ENCODE assay signal across 20 mouse cellular contexts in genomic region chr10:14035607-14036006, GRCm38 (mm10).
DNase-seq lines count a peak whose midpoint lies in the region; TF ChIP-seq lines count a peak whose summit lies in the region.
"Had no signal": no experiment of that assay in that cellular context is flagged by ENCODE, and none has a peak within 500 bp of the region (broad histone marks: within the 10 kb centered on the region; RNA-seq: fewer than 3 reads in every experiment).

No protein-coding gene starts in this region.

- no peak for TF ChIP-seq POLR2A in spleen, adult 2 months (IDR thresholded peaks at IDR 0.05; ENCODE audit: low read depth, low read length)

- H3K36me3 ChIP-seq in spleen, adult 2 months (ENCODE audit: control insufficient read depth, insufficient read depth, low read length): no peaks in the 10 kb centered on the region
- H3K36me3 ChIP-seq in forebrain, embryonic 10.5 days (replicated peaks): no peaks in the 10 kb centered on the region
- H3K36me3 ChIP-seq: embryonic facial prominence, embryonic 12.5 days; forebrain, embryonic 12.5 days; heart, embryonic 15.5 days; hindbrain, embryonic 13.5 days had no signal

- peak; percentile 25 for DNase-seq in kidney, adult 9 months
- no peak for DNase-seq in kidney, postnatal 14 days
- DNase-seq in spleen, adult 2 months (ENCODE audit: low read depth in 1 of 2, low spot score in 2 of 2): no peak
- no peak for DNase-seq in spleen, postnatal 4 days (ENCODE audit: low spot score in 2 of 2)
- DNase-seq in lung, postnatal 25 days (ENCODE audit: low spot score): peak; percentile 60
- no peak for DNase-seq in forebrain, embryonic 10.5 days (ENCODE audit: extremely low spot score, low spot score)
- no peak for DNase-seq in cerebellum, postnatal 25 days
- DNase-seq: adrenal gland, adult 2 months; adrenal gland, postnatal 25 days; cerebellum, adult 2 months; cerebellum, postnatal 10 days; embryo, embryonic 11 days; gastrocnemius, postnatal 36 days; heart, adult 18-20 months; heart, postnatal 14 days had no signal

- no peak overlapping the region for H3K4me3 ChIP-seq in spleen, adult 2 months (ENCODE audit: extremely low read depth, insufficient read depth, insufficient read length)
- no peak overlapping the region for H3K4me3 ChIP-seq in forebrain, embryonic 10.5 days
- H3K4me3 ChIP-seq: embryonic facial prominence, embryonic 12.5 days; forebrain, embryonic 12.5 days; heart, embryonic 15.5 days; hindbrain, embryonic 13.5 days had no signal

- peaks cover 18% of the 10 kb centered on the region; the same call in 1 of the 2 replicates for H3K4me1 ChIP-seq in spleen, adult 2 months (ENCODE audit: control insufficient read depth, insufficient read depth, insufficient read length)
- H3K4me1 ChIP-seq in forebrain, embryonic 10.5 days: no peaks in the 10 kb centered on the region
- H3K4me1 ChIP-seq: forebrain, embryonic 12.5 days had no signal

- no peaks in the 10 kb centered on the region for H3K27me3 ChIP-seq in spleen, adult 2 months (ENCODE audit: control insufficient read depth, insufficient read depth, low read length)
- H3K27me3 ChIP-seq in forebrain, embryonic 10.5 days (ENCODE audit: poor library complexity, severe bottlenecking): no peaks in the 10 kb centered on the region
- H3K27me3 ChIP-seq: embryonic facial prominence, embryonic 12.5 days; forebrain, embryonic 12.5 days; heart, embryonic 15.5 days; hindbrain, embryonic 13.5 days had no signal

- WGBS in spleen, adult 2 months: 74% methylated on average over 5 of the region's 5 CpGs
- WGBS in forebrain, embryonic 10.5 days: 74% methylated on average over 5 of the region's 5 CpGs

- TF ChIP-seq CTCF in spleen, adult 2 months (IDR thresholded peaks at IDR 0.05; ENCODE audit: extremely low read depth, insufficient read depth, insufficient read length, insufficient replicate concordance): no peak

- peak overlapping the region; percentile 25; the same call in 1 of the 2 replicates for H3K27ac ChIP-seq in spleen, adult 2 months (ENCODE audit: insufficient read depth, low read length)
- no peak overlapping the region for H3K27ac ChIP-seq in forebrain, embryonic 10.5 days
- H3K27ac ChIP-seq: embryonic facial prominence, embryonic 12.5 days; forebrain, embryonic 12.5 days; heart, embryonic 15.5 days; hindbrain, embryonic 13.5 days; hindbrain, postnatal 0 days had no signal

- H3K9me3 ChIP-seq in forebrain, embryonic 10.5 days: no peaks in the 10 kb centered on the region
- H3K9me3 ChIP-seq: embryonic facial prominence, embryonic 12.5 days; forebrain, embryonic 12.5 days; heart, embryonic 15.5 days; hindbrain, embryonic 13.5 days had no signal

Comparison
In these comparisons a context has a peak if more than half of its experiments do, and no peak if none do; other contexts are left out.
1. DNase-seq: peak in kidney, adult 9 months (single experiment) and lung, postnatal 25 days (single experiment); none in kidney, postnatal 14 days (single experiment), spleen, adult 2 months (0 of 2), spleen, postnatal 4 days (0 of 2), forebrain, embryonic 10.5 days (single experiment) and cerebellum, postnatal 25 days (0 of 2).